Mouse (Mus musculus): ENCODE results near the gene Mmp14.

The Mmp14 gene

DNA sequence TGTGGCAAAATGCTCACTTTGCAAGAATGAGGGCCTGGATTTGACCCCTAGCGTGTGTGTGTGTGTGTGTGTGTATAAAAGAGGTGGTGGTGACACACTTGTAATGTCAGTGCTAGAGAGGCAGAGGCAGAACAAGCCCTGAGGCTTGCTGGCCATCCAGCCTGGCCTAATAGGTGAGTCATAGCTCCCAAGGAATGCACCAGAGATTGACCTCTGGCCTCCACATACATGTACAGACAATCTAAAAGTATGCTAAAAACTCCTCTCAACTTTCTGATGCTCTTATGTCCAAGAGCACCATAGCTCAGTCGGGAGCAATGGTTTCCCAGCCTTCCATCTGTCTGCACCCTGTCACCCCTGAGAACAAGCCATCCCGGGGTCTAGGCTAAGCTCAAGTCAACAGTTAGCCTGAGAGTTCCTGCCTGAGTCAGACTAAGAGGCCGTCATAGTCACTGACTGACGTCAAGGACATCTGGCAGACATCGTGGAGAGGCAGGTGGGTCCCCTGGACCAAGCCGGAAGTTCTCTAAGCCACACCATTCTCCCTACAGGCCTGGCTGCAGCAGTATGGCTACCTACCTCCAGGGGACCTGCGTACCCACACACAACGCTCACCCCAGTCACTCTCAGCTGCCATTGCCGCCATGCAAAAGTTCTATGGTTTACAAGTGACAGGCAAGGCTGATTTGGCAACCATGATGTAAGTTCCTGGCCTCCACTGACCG, 3.9 kb downstream of the Mmp14 start:
- DNase-seq = no peak

DNA sequence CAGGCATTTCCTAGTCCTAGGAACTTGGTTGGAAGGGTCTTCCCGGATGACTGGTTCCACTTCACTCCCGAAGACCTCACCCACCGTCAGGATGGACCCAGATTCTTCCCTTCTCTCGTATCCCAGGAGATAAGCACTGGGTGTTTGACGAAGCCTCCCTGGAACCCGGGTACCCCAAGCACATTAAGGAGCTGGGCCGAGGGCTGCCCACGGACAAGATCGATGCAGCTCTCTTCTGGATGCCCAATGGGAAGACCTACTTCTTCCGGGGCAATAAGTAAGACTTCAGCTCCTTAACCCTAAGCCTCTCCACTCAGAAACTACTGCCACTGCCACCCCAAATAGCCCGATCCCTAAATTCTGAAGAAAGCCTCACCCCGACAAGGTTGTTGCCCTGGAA, 7.7 kb downstream of the Mmp14 start:
- DNase-seq = no peak

DNA sequence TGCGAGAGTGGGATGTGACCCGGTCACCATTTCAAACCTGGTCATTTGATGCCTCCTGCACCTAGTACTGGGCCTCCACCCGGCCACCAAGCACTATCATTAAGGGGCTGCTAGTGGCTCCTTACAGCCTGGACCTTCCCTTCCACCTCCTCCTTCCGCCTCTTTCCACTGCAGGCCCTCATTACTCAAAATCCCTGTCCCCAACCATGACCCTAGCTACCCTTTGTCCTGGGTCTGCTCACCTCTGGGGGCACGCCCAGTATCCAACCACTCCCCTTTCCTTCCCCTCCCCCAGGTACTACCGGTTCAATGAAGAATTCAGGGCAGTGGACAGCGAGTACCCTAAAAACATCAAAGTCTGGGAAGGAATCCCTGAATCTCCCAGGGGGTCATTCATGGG, 8.2 kb downstream of the Mmp14 start:
- DNase-seq = no peak

DNA sequence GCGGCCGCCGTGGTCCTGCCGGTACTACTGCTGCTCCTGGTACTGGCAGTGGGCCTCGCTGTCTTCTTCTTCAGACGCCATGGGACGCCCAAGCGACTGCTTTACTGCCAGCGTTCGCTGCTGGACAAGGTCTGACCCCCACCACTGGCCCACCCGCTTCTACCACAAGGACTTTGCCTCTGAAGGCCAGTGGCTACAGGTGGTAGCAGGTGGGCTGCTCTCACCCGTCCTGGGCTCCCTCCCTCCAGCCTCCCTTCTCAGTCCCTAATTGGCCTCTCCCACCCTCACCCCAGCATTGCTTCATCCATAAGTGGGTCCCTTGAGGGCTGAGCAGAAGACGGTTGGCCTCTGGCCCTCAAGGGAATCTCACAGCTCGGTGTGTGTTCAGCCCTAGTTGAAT, 9.1 kb downstream of the Mmp14 start:
- no peak for DNase-seq

DNA sequence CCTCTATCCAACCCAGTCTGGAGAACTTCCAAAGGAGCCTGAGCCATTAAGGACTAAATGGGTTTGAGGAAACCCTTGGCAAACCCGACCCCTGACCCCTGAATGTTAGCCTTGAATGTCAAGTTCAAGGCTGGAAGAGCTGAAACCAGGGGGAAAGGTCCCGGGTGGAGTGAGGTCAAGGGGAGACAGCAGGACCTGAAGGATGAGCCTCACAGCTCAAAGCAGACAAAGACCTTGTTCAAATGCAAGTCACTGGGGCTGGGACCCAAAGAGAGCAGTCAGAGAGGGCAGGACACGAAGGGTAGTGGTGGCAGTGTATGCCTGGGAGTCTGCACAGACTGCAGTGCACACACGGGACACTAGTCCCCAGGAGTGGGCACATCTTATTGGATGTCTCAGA, 10.0 kb downstream of the Mmp14 start:
- no peak for DNase-seq

DNA sequence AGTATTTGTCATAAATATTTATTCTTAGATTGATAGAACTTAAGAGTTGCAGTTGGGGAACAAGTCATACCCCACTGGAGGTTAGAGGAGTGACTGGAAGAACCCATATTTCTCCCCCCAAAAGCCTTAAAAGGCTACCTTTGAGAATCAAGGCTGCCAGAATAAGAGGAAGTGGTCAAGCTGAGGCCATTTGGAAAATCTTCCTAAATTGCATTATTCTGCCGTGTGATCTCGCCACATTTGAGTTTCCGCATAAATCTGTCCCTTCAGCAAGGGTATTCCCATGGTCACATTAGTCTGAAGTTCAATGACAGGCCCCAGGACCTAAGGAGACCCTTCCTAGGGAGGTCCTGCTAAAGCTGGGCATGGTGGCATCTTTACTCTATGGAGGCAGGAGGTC, 11.1 kb downstream of the Mmp14 start:
- no peak for DNase-seq

DNA sequence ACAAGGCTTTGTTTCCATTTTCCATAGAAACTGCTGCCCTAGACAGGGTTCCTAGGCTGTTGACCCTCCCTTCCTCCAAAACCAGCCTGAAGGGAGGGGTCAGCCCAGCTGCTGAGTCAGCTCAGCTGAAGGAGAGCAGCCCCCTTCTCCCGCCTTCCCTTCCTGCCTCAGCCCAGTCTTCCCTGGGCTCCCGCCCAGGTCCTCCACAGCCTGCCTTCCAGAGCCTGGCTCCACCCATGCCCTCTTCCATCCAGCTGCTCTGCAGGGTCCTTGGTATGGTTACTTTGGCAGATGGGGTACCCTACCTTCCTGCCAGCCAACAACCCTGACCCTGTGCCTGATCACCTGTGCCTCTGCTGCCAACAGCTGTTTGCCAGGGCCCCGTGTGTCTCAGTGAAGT, 11.8 kb downstream of the Mmp14 start:
- DNase-seq = no peak

DNA sequence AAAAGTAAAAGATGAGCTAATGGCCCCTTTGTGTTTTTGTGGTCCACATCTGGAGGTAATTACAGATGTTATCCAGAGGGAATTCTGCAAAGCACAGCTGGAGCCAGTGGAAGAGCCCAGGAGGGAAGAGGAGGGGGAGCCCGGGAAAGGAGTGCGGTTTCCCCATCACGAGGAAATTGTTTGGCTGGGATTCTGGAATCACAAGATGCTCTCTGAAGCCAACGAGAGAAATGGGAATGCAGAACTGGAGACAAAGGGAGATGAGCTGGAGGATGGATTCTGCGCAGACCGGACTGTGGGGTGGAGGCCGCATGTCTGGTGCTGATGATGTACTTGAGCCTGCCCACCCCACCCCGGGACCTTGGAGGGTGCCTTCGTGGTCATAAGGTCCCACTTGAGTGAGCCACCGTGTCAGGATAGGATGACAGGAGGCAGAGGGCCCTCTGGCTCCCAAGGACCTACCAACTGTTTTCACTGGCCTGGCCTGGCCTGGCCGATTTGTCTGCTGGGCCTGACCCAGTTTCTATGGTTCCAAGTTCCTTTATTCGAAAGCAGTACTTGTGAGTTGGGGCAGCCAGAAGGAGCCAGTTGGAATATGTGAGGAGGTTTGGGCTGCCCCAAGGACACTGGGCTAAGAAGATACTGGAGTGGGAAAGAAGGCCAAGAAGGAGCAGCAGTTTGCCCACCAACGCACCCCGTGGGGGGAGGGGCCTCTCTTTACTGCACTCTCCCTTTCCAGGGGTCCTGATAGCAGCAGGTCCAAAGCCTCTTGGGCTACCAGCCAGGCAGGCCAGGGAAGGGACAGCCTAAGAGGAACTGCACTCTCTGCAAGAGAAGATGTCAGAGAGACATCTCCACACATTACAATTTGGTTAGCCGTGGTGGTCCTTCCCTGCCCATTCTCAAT, 12.6 kb downstream of the Mmp14 start:
- DNase-seq = peak in 1 of 2 experiments; percentile 21

DNA sequence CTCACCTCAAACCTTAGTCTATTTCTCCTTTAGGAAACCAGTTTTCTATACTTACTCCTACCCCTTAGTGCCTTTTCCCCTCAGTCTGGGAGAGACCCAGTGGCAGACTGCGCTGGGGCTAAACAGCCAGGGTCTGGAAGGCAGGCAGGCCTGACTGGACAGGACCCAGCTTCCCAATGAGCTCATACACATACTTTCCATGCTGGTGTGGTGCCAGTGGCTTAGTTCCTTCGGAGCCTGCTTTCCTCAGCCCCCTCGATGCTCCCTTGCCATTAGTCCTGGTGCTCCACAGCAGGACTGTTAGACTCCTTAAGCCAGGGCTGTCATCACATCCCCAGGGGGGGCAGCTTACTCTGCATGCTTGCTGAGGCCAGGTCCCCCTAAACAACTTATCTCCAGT, 14.1 kb downstream of the Mmp14 start:
- DNase-seq = no peak

DNA sequence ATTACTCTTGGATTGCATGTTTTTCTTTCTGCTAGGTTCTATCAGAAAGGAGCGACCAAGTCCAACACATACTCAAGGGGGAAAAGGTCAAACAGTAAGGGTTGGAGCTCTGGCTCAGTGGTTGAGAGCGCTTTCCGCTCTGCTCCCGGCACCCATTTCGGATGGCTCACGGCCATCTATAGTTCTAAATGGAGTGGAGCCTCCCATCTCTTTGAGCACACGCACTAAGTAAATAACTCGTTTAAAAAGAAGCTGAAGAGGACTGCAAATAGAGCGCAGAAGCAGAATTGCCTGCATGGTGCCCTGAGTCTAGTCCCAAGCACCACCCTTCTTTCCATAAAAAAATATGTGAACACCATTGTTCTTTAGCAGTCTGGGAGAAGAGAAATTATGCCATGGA, 22.2 kb downstream of the Mmp14 start:
- DNase-seq = no peak

DNA sequence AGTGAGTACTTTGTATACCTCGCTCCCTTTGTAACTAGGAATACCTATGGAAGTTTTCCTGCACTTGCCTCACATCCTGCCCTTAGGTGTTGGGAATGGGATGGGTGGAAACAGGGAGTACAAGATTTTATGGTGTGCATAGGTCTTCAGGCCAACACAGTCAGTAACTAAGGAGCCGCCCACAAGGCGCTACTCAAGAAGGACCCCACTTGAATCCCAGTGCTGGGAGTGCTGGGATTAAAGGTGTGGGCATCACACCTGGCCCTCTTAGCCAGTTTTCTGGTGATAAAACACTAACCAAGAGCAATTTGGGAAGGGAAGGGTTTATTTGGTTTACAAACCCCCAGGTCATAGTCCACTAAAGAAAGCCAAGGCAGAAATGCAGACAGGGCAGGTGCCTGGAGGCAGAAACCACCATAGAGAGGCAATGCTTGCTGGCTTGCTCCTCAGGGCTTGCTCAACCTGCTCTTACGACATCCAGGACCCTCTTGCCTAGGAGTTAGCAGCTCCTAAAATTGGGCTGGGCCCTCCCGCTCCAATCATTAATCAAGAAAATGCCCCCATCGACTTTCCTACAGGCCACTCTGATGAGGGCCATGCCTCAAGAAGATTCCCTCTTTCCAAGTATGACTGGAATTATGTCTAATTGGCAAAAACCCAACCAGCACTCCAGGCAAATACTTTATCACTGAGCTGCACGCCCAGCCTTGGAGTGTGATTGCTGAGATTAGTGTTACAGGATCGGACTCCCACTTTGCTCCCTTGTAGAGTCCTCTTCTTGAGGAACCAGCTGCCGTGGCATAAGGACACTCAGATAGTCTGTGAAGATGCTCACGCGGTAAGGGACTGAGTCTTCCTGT, 23.5 kb downstream of the Mmp14 start:
- no peak for DNase-seq

DNA sequence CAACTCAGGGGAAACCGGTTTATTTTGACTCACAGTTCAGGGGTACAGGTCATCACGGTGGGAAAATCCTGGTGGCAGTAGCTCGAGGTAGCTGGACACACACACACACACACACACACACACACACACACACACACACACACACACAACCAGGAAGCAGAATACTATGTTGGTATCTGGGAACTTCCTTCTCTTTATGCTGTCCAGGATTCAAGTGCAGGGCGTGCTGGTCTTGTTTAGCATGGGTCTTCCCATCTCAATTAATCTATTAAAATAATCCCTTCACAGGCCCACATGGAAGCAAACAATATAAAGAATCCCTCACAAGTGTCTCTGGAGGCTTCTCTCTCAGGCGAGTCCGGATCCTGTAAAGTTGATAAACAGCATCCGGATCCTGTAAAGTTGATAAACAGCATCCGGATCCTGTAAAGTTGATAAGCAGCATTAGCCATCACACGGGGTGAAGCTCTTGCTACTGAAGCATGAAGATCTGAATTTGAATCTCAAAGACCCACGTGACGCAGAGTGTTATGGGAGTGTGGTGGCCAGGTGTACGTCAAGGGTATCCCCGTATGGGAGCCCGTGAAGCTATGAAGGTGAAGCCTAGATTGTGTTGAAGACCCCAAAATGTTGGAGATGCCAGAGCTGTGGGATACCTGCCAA, 26.6 kb downstream of the Mmp14 start:
- no peak for DNase-seq

DNA sequence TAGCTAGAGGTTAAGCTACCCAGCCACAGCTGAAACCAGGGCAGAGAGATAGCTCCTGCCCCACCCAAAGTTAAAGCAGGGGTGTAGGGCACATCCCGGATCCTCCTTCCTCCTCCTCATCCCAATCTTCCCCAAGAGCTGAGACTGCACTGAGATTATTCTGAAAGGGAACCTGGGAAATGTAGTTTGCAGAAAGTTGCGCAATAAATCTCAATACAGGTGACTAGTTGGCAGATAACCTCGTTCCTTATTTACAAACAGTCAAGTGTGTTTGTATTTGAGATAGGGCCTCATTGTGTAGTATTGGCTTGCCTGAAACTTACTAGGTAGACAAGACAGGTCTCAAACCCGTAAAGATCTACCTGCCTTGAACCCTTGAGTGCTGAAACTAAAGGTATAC, 30.7 kb downstream of the Mmp14 start:
- no peak for DNase-seq

DNA sequence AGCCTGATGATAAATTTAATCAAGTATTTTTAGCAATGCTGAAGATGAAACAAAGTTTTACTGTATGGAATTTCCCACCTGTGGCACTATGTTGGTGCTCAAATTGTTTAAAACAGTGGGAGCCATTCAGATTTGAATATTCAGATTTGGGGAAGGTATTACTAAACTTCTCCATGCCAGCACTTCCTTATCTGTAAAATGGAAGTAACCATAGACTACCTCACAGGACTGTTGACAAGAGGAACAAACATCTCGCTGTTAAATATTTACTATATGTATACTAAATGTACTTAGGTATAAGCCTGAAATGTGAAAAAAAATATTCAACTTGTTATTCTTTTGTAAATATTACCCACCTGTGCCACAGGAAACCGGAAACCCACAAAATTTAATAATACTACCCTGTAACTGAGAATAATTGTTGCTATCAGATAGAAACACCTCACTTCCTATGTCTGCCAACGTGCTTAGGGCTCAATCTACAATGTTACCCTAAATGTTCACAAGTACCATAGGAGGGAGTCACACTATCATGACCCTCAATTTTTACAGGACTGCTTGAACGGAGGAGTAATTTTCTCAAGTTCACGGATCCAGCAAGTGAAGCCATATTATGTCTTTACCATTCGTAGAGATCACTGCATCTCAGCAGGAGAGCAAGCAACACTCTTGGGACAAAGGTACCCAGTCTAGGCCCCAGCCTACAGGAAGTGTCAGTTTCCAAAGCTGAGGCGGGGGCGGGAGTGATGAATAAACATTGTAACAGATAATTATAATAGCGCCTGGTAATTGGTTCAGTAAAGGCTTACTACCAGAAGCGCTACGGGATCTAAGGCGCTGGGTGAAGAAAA, 31.9 kb downstream of the Mmp14 start:
- DNase-seq = no peak

DNA sequence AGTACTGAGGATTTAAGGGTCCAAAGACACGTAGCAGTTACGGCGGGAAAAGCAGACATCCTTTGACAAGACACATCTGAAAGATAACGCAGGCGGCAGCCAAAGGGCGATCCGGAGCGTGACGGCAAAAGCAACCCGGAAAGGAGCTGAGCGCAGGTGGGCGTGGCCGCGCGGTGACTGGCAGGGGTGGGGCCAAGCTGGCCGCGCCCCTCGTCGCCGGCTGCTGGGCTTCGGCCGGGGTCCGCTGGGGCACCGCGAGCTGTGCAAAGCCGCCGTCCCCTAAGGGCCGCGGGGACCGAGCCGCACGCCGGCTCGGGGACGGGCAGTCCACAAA, 32.5 kb downstream of the Mmp14 start, which contains the start of gene Lrp10:
Lrp10 (plus strand) TSS at position 179 of the 334 bp plus-strand sequence.
- peak; percentile 91 to 95 for DNase-seq

DNA sequence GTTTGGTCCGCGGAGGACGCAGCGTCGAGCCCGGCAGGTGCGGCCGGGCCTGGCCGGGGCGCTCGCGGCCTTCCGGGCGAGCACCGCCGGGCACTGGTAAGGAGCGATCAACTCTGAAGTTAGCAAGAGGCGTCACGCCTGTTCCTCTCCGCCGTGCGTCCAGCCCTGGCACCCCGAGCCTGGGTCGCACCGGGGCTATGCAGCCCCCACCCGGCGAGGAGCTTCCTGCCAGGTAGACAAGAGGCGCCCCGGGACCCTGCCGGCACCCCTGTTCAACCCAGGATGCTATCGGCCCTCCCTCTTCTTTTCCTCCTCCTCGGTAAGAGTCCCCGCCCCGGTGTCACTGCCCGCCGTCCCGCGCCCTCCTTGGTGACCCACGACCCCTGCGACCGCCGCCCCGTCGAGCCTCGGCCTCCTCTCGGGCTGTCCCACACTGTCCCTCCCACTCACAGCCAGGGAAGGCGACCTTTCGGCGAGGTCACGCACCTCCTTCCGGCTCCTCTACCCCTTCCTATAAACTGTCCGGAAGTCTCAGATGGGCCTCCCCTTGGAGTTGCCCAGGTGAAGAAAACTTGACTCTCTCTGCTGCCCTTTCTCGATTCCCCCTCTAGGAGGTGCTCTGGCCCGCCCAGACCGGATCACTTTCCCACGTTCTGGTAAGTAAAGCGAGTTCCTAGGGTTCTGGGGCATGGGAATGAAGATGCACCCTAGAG, 33.0 kb downstream of the Mmp14 start:
- DNase-seq = peak; percentile 69 to 76

DNA sequence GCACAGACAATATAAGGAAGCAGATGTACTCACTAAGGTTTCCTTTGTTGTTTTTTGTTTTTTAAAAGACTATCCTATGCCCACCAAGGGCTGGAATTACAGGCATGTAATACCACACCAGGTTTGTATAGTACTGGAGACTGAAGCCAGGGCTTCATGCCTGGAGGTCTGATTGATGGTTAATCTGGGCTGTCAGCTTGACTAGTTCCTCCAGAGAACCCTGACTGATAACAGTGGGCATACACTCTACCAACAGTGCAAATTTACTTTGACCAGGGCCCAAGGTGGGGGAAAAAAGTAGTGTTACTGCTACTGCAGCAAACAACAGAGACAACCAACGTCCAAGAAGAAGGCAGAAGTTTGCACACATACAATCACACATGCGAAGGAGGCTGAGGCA, 40.1 kb downstream of the Mmp14 start:
- no peak for DNase-seq

DNA sequence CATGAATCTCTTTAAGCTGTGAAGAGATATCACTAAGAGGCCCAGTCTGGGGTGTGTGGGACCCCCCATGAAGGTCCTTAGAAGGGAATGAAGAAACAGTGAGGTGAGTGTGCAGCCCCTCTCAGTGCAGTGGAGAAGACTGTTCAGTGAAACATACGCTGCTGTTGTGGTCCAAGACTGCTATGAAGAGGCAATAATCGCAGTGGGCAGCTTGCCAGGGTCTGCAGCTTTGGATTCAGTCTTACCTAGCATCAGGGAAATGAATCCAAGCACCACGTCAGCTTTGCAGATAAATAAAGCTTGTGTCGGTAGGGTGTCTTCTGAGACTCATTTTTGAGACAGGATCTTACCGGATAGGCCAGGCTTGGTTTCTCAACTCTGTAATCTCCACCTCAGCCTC, 41.3 kb downstream of the Mmp14 start:
- peak; percentile 66 to 75 for DNase-seq

DNA sequence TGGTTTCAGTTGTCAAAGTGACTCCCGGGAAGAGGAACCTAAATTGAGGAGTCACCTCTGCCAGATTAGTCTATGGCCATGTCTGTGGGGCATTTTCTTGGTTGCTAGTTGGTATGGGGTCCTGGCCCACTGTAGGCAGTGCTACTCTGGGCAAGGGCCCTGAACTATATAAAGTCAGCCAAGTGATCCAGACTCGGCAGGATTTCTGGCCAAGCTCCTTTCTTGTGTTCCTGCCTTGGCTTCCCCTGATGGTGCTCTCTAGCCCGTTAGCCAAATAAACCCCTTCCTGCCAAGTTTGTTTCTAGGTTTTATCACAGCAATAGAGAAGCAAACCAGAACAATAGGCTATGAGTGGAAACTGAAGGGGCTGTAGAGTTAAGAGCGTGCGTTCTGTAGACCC, 43.3 kb downstream of the Mmp14 start:
- no peak for DNase-seq

DNA sequence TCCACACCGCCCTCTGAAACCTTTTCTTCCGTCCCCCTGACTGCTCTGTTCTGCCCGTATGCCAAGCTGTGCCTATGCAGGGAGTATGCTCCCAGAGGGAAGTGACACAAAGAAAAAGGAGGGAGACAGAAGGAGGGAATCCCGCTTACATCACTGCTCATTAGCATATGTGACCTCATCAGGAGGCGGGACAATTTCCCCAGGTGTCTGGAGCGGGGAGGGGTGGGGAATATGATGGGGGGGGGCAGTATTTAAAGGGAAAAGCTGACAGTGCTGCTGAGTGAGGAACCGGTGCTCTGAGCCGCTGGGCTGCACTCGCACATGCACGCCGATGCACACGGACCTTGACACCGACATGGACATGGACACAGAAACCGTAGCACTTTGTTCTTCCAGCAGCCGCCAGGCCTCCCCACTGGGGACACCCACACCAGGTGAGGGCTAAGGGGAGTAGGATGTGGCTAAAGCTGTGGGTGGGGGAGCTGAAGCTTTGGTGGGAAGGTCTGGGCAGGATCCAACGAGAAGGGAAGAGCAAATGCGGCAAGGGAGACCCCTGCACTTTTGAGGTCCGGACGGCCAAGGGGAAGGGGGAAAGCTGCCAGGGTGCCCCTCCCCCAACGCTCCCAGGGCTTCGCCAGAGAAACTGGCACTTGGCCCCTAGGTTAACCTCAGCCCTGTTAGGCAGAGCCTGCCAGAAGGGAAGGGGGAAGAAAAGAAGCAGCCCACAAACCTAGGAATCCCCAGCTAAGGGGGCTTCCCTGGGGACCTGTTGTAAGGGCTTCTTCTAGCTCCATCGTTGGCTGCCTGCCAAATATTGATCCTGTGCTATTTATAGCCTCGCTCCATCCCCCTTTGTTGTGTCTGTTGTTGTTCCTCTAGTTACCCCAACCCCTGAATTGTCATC, 44.8 kb downstream of the Mmp14 start, which contains the start of gene Rem2:
Rem2 (plus strand) TSS at position 160 of the 904 bp plus-strand sequence.
- peak; percentile 82 to 89 for DNase-seq

Data from cerebellum, postnatal 25 days (tissue).